Mouse (Mus musculus) G1E (cell line): ENCODE measurements around the gene Xrcc5.

ENCODE experiments used
- CTCF ChIP-seq: IDR thresholded peaks from 2 replicates; pipeline ENCODE4 v1.5.1; 2012; ENCODE audit warnings: low read depth, low read length, inconsistent platforms, mixed read lengths
- TAL1 ChIP-seq: conservative IDR thresholded peaks from 2 replicates; pipeline ENCODE4 v1.6.1; 2012; ENCODE audit warnings: low read depth, low read length, inconsistent platforms, mixed read lengths

DNA sequence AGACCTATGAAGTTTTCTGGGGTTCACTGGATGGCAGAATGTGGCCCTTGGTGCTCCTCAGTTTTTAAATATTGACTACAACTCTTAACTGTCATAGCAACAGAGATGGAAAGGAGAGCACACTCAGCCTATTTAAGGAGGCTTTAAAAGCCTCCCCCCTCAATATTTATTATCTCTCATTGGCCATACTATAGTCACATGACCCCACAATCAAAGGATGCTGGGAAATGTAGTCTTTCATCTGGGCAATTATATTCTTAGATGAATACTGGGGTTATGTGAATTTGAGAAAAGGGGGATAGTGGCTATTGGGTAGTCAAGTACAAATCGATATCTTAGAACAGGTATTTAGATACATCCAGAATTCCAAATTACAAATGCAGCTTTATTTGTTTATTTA, 5.4 kb upstream of the Xrcc5 start:
- no peak for TF ChIP-seq CTCF
- TF ChIP-seq TAL1, result no peak
